Mouse (Mus musculus) intestine, embryonic 15.5 days (tissue): ENCODE data around the gene Gnai3. TPM values are rescaled to one million over a fixed set of nuclear protein-coding genes. Genes with fewer than 3 reads are reported as not detected.

Source experiments
- ATAC-seq: fragments of 200-750 bp; cut with Nextera tagmentation; 2 replicates; pipeline ENCODE4 v1.8.0; 2017; ENCODE audit warnings: moderate TSS enrichment, moderate library complexity
- H3K27ac ChIP-seq: fragments of 300-500 bp; sonication (generic); 2 replicates; pipeline ENCODE4 v1.5.1; 2015; ENCODE audit warnings: mild to moderate bottlenecking, inconsistent platforms
- H3K27me3 ChIP-seq: fragments of 300-500 bp; sonication (generic); replicated peaks from 2 replicates; pipeline ENCODE4 v1.6.1; 2015; ENCODE audit warnings: inconsistent platforms
- H3K36me3 ChIP-seq: fragments of 300-500 bp; sonication (generic); 2 replicates; pipeline ENCODE4 v1.6.1; 2015; ENCODE audit warnings: inconsistent platforms
- H3K4me1 ChIP-seq: fragments of 300-500 bp; sonication (generic); replicated peaks from 2 replicates; pipeline ENCODE4 v1.6.1; 2015; ENCODE audit warnings: inconsistent platforms
- H3K4me2 ChIP-seq: fragments of 300-500 bp; sonication (generic); replicated peaks from 2 replicates; pipeline ENCODE4 v1.6.1; 2015; ENCODE audit warnings: mild to moderate bottlenecking, inconsistent platforms
- H3K4me3 ChIP-seq: fragments of 300-500 bp; sonication (generic); replicated peaks from 2 replicates; pipeline ENCODE4 v1.5.1; 2015; ENCODE audit warnings: inconsistent platforms
- H3K9ac ChIP-seq: fragments of 300-500 bp; sonication (generic); 2 replicates; pipeline ENCODE4 v1.6.1; 2015; ENCODE audit warnings: inconsistent platforms
- H3K9me3 ChIP-seq: fragments of 300-500 bp; sonication (generic); 2 replicates; pipeline ENCODE4 v1.6.1; 2016; ENCODE audit warnings: inconsistent platforms
- WGBS: fragments of 180-500 bp; shearing (Covaris S2); methylation state at CpG from one replicate; pipeline ENCODE4 v1.1.7; 2015; 5-methylcytosine and 5-hydroxymethylcytosine counted together
- polyA plus RNA-seq: library from polyadenylated mRNA; unstranded; fragments of >200 nt; fragmentation: Nextera tagmentation; extraction: Ambion mirVana; gene quantifications from 2 replicates; pipeline ENCODE4 v1.2.1, GENCODE M21; 2015

Gnai3 gene
- polyA plus RNA-seq, 1 experiment from 2014 or later, result 183 TPM

GRCm38 (mm10) chr3:108096726-108097125 is 49.2 kb downstream of the Gnai3 start:
- H3K9ac ChIP-seq, result no peak overlapping the region
- H3K9me3 ChIP-seq, result no peaks in the 10 kb centered on the region
- no peak overlapping the region for H3K4me2 ChIP-seq
- WGBS, result 74% methylated on average over 10 of the region's 10 CpGs
- no peaks in the 10 kb centered on the region for H3K36me3 ChIP-seq
- no peak overlapping the region for H3K27ac ChIP-seq
- ATAC-seq, result peak; percentile 59; the same call in 1 of the 2 replicates
- H3K27me3 ChIP-seq, result no peaks in the 10 kb centered on the region
- H3K4me3 ChIP-seq, result no peak overlapping the region
- no peaks in the 10 kb centered on the region for H3K4me1 ChIP-seq

GRCm38 (mm10) chr3:108096226-108096625 is 49.7 kb downstream of the Gnai3 start:
- H3K9me3 ChIP-seq, result no peaks in the 10 kb centered on the region
- H3K4me2 ChIP-seq, result no peak overlapping the region
- 62% methylated on average over 8 of the region's 8 CpGs for WGBS
- no peaks in the 10 kb centered on the region for H3K27me3 ChIP-seq
- H3K27ac ChIP-seq, result no peak overlapping the region
- no peaks in the 10 kb centered on the region for H3K4me1 ChIP-seq
- H3K36me3 ChIP-seq, result no peaks in the 10 kb centered on the region
- ATAC-seq, result no peak
- H3K4me3 ChIP-seq, result no peak overlapping the region
- no peak overlapping the region for H3K9ac ChIP-seq

GRCm38 (mm10) chr3:108094976-108095760 is 50.8 kb downstream of the Gnai3 start:
- Histone ChIP-seq H3K4me1 (no peaks in the 10 kb centered on the region), H3K9ac (no peak overlapping the region), H3K27ac (no peak overlapping the region), H3K4me3 (no peak overlapping the region), H3K9me3 (no peaks in the 10 kb centered on the region), H3K27me3 (no peaks in the 10 kb centered on the region), H3K36me3 (no peaks in the 10 kb centered on the region), H3K4me2 (no peak overlapping the region)
- ATAC-seq, result no peak
- WGBS, result 93% methylated on average over 12 of the region's 12 CpGs

- Histone ChIP-seq H3K4me3 (no peak overlapping the region), H3K4me1 (0 out of 2 replicates have a peak, but pooled peaks cover 2% of the 10 kb centered on the region), H3K27me3 (no peaks in the 10 kb centered on the region), H3K9ac (no peak overlapping the region), H3K4me2 (no peak overlapping the region), H3K36me3 (no peaks in the 10 kb centered on the region), H3K27ac (no peak overlapping the region), H3K9me3 (no peaks in the 10 kb centered on the region)
- no peak for ATAC-seq
- WGBS, result 88% methylated on average over 1 of the region's 1 CpGs
Observed at GRCm38 (mm10) chr3:108094146-108094545, 51.8 kb downstream of the Gnai3 start.

GRCm38 (mm10) chr3:108093306-108093705 is 52.6 kb downstream of the Gnai3 start:
- no peak overlapping the region for H3K9ac ChIP-seq
- no peaks in the 10 kb centered on the region for H3K27me3 ChIP-seq
- 66% methylated on average over 6 of the region's 6 CpGs for WGBS
- no peaks in the 10 kb centered on the region for H3K36me3 ChIP-seq
- no peaks in the 10 kb centered on the region for H3K9me3 ChIP-seq
- no peak overlapping the region for H3K4me3 ChIP-seq
- H3K4me1 ChIP-seq, result peaks cover 5% of the 10 kb centered on the region; the same call in 1 of the 2 replicates
- no peak overlapping the region for H3K27ac ChIP-seq
- no peak for ATAC-seq
- no peak overlapping the region for H3K4me2 ChIP-seq

- no peak for ATAC-seq
- Histone ChIP-seq H3K4me2 (no peak within 1 kb of the TSS), H3K9me3 (no peaks in the 10 kb centered on the region), H3K9ac (no peak within 1 kb of the TSS), H3K4me1 (peaks cover 5% of the 10 kb centered on the region; the same call in 1 of the 2 replicates), H3K27me3 (no peaks in the 10 kb centered on the region), H3K36me3 (no peaks in the 10 kb centered on the region), H3K27ac (no peak within 1 kb of the TSS), H3K4me3 (no peak within 1 kb of the TSS)
- 74% methylated on average over 15 of the region's 15 CpGs for WGBS
Observed at GRCm38 (mm10) chr3:108092536-108093115, 53.3 kb downstream of the Gnai3 start, which contains the start of gene Gnat2. Gnat2 (plus strand) TSS chr3:108092789.

- no peaks in the 10 kb centered on the region for H3K9me3 ChIP-seq
- H3K4me2 ChIP-seq, result no peak overlapping the region
- ATAC-seq, result no peak
- H3K27ac ChIP-seq, result no peak overlapping the region
- no peak overlapping the region for H3K9ac ChIP-seq
- H3K4me1 ChIP-seq, result peaks cover 10% of the 10 kb centered on the region
- H3K36me3 ChIP-seq, result no peaks in the 10 kb centered on the region
- no peaks in the 10 kb centered on the region for H3K27me3 ChIP-seq
- 73% methylated on average over 6 of the region's 6 CpGs for WGBS
- no peak overlapping the region for H3K4me3 ChIP-seq
Observed at GRCm38 (mm10) chr3:108092030-108092429, 53.9 kb downstream of the Gnai3 start.

GRCm38 (mm10) chr3:108090561-108090960 is 55.4 kb downstream of the Gnai3 start:
- WGBS, result 84% methylated on average over 2 of the region's 2 CpGs
- no peak for ATAC-seq
- no peak overlapping the region for H3K27ac ChIP-seq

GRCm38 (mm10) chr3:108089916-108090315 is 56.0 kb downstream of the Gnai3 start:
- 41% methylated on average over 2 of the region's 2 CpGs for WGBS
- no peaks in the 10 kb centered on the region for H3K36me3 ChIP-seq

More at GRCm38 (mm10) chr3:108090561-108090960, 55.4 kb downstream of the Gnai3 start:
- H3K9ac ChIP-seq, result no peak overlapping the region
- no peak overlapping the region for H3K4me2 ChIP-seq
- no peaks in the 10 kb centered on the region for H3K36me3 ChIP-seq
- no peak overlapping the region for H3K4me3 ChIP-seq
- H3K4me1 ChIP-seq, result peaks cover 16% of the 10 kb centered on the region
- no peaks in the 10 kb centered on the region for H3K9me3 ChIP-seq
- no peaks in the 10 kb centered on the region for H3K27me3 ChIP-seq

GRCm38 (mm10) chr3:108088842-108089380 is 57.0 kb downstream of the Gnai3 start:
- no peak overlapping the region for H3K9ac ChIP-seq
- H3K36me3 ChIP-seq, result no peaks in the 10 kb centered on the region
- H3K4me2 ChIP-seq, result 0 out of 2 replicates have a peak overlapping the region, but pooled peaks have one; percentile 9
- no peak overlapping the region for H3K27ac ChIP-seq
- 29% methylated on average over 5 of the region's 5 CpGs for WGBS
- no peak overlapping the region for H3K4me3 ChIP-seq
- peaks cover 28% of the 10 kb centered on the region for H3K4me1 ChIP-seq
- H3K27me3 ChIP-seq, result no peaks in the 10 kb centered on the region
- no peak for ATAC-seq
- no peaks in the 10 kb centered on the region for H3K9me3 ChIP-seq

More at GRCm38 (mm10) chr3:108089916-108090315, 56.0 kb downstream of the Gnai3 start:
- Histone ChIP-seq H3K4me2 (no peak overlapping the region), H3K9ac (no peak overlapping the region), H3K9me3 (no peaks in the 10 kb centered on the region), H3K4me3 (no peak overlapping the region), H3K27me3 (no peaks in the 10 kb centered on the region), H3K27ac (no peak overlapping the region), H3K4me1 (peaks cover 18% of the 10 kb centered on the region)
- ATAC-seq, result no peak

- peak overlapping the region; percentile 97 for H3K4me2 ChIP-seq
- H3K4me1 ChIP-seq, result peaks cover 44% of the 10 kb centered on the region
- no peaks in the 10 kb centered on the region for H3K9me3 ChIP-seq
- ATAC-seq, result no peak
- no peak overlapping the region for H3K4me3 ChIP-seq
- 78% methylated on average over 3 of the region's 3 CpGs for WGBS
- no peaks in the 10 kb centered on the region for H3K36me3 ChIP-seq
- H3K27ac ChIP-seq, result 0 out of 2 replicates have a peak overlapping the region, but pooled peaks have one; percentile 27
- no peak overlapping the region for H3K9ac ChIP-seq
- no peaks in the 10 kb centered on the region for H3K27me3 ChIP-seq
Observed at GRCm38 (mm10) chr3:108087329-108087728, 58.6 kb downstream of the Gnai3 start.

GRCm38 (mm10) chr3:108086470-108086979 is 59.4 kb downstream of the Gnai3 start, which contains the start of gene Ampd2:
Ampd2 (minus strand) TSS chr3:108086651.
- Histone ChIP-seq H3K4me2 (peak within 1 kb of the TSS; percentile 97), H3K4me1 (peaks cover 52% of the 10 kb centered on the region), H3K36me3 (no peaks in the 10 kb centered on the region), H3K4me3 (peak within 1 kb of the TSS; percentile 73), H3K27ac (peak within 1 kb of the TSS; percentile 96), H3K9ac (peak within 1 kb of the TSS; percentile 75), H3K9me3 (no peaks in the 10 kb centered on the region), H3K27me3 (no peaks in the 10 kb centered on the region)
- peak; percentile 65 for ATAC-seq
- under 1% methylated on average over 29 of the region's 29 CpGs for WGBS
